Mouse (Mus musculus) 416B (cell line): ENCODE data around the gene Dalrd3.
A peak's percentile ranks its signal among the peaks of the same experiment; 100 is the strongest.

Experiments
- DNase-seq: peaks from one replicate; pipeline ENCODE4 v3.0.0; 2011; ENCODE audit warnings: low read depth

The Dalrd3 gene

GRCm38 (mm10) chr9:108569381-108570206 is at the start of gene Dalrd3:
TSS of gene Dalrd3 (plus strand) at chr9:108569886.
- DNase-seq, result peak; percentile 98

GRCm38 (mm10) chr9:108521604-108522003 is 48.1 kb upstream of the Dalrd3 start:
- DNase-seq, result peak; percentile 62

DNA sequence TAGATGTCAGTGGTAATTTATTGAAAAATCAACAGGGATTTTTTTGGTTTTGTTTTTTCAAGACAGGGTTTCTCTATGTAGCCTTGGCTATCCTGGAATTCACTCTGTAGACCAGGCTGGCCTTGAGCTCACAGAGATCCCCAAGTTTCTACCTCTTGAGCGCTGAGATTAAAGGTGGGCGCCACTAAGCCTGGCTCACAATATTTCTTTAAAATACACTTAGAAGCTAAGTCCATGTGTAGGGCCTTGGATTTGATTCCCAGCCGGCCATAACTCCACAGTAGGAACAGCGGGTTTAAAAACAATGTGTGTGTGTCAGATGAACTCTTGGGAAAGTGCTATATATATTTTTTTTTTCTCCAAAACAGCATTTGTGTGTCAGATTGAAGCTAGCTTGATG is 46.3 kb upstream of the Dalrd3 start:
- DNase-seq, result no peak

GRCm38 (mm10) chr9:108525400-108525799 is 44.3 kb upstream of the Dalrd3 start:
- DNase-seq, result peak; percentile 40

DNA sequence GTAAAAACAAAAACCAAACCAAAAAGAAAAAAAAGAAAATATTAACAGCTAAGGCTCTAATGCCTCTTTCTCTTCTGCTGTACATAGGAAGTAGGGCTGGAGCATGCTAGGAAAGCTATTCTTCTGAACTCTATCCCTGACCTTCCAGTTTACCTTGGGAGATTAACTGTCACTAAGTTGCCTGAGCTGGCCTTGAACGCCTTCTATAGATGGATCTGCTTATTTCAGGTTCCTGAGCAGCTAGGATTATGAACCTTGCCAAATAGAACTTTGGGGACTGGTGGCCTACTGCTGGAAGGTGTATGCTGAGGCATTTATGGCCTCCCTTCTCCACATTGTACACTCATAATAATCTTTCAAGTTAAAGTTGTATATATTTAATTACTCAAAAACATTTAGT is 38.7 kb upstream of the Dalrd3 start:
- DNase-seq, result no peak

DNA sequence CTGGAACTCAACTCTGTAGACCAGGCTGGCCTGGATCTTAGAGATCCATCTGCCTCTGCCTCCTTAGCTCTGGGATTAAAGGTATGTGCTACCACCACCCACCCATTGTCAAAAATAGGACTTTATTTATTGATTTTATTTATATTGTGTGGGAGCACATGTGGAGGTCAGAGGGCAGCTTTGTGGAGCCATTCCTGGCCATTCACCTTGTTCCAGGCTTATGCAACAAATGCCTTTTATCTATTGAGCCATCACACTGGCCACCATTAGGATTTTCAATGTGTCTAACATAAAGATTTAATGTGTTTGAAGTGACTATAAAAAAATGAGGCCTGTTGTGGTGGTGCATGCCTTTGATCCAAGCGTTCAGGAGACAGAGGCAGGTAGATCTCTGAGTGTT is 38.2 kb upstream of the Dalrd3 start:
- no peak for DNase-seq

GRCm38 (mm10) chr9:108540846-108541245 is 28.8 kb upstream of the Dalrd3 start:
- no peak for DNase-seq

- DNase-seq, result no peak
Measured at GRCm38 (mm10) chr9:108545986-108546385, 23.7 kb upstream of the Dalrd3 start.

GRCm38 (mm10) chr9:108546875-108547274 is 22.8 kb upstream of the Dalrd3 start:
- no peak for DNase-seq

GRCm38 (mm10) chr9:108559169-108559568 is 10.5 kb upstream of the Dalrd3 start:
- no peak for DNase-seq

DNA sequence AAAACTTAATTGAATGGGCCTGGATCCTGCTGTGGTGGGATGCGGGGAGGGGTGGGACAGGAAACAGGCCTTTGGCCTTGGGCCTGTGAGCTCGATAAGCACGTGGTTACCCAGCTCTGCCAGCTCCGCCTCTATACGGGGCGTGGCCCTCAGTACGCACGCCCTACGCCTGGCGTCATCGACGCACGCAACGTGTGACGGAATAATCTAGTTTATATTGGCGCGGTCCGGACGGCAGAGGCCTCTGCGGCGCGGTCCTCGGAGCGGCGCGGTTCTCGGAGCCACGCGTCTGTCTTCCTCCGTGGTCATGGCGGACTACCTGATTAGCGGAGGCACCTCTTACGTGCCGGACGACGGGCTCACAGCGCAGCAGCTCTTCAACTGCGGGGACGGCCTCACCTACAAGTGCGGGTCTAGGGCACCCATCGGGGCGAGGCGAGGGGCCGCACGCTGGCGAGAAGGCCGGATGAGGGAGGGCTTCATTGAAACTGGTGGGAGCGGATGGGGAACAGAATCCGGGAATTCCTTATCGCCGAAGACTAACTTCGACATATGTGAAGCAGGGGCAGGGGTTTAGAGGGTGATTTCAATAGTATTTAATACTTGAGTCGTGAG is 9.4 kb upstream of the Dalrd3 start, which contains the start of gene Impdh2:
Impdh2 (plus strand) TSS at position 60 of the 615 bp plus-strand sequence.
- peak; percentile 99 for DNase-seq

GRCm38 (mm10) chr9:108563671-108564070 is 6.0 kb upstream of the Dalrd3 start:
- DNase-seq, result no peak

DNA sequence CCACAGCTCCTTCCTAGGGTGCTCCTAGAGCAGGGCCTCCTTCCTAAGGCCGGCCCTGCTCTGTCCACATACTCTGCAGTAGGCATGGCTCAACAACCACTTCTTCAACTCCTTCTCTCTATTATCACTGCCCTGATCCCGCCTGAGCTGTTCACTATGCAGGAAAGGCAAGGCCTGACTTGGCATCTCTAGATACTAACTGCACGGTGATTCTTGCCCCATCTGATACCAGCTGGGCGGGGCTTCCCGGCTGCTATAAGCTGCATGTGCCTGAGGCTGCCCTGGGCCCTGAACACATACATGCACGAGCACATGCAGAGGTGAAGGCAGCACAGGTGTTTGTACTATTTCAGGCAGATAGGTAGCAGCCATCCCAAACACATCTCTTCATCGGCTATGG is 5.6 kb upstream of the Dalrd3 start:
- peak; percentile 25 for DNase-seq

DNA sequence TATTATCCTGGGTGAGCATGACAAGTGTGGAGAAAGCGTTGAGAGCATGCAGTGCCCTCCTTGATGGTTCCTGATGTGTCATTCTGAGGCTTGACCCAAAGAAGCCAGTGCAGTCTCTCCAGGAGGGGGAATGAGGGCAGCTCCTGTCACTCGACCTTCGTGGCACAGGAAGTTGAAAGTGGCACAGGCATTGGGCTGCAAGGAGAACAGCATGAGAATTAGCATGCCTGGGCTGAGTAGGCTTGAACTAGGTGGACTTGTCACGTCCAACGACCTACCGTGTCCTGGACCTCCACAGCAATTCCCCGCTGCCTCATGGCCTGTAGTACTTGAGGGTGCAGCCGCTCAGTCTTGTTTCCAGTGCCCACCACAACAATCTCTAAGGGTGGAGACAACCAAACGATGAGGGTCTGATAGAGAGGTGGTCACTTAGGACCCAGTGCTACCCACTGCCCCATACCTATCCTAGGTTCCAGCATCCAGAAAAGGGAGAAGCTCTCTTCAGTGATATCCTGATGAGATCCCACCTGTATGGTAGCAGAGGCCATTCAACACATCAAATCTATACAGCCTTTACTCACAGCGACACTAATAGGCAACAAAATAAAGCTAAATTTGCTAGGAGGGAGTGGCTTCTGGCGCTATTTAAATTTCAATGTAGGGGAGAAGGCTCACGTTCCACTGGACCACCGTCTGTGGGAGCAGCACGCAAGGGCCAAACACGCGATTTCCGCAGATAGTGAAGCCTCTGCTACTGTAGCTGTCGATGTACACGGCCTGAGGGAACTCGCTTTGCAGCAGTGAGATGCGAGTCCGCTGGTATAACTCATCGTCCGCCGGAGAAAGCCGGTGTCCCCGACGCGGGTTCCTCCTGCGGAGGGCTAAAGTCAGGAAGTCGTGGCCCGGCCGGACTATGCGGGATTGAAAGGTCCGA is 3.5 kb upstream of the Dalrd3 start:
- DNase-seq, result peak; percentile 52

DNA sequence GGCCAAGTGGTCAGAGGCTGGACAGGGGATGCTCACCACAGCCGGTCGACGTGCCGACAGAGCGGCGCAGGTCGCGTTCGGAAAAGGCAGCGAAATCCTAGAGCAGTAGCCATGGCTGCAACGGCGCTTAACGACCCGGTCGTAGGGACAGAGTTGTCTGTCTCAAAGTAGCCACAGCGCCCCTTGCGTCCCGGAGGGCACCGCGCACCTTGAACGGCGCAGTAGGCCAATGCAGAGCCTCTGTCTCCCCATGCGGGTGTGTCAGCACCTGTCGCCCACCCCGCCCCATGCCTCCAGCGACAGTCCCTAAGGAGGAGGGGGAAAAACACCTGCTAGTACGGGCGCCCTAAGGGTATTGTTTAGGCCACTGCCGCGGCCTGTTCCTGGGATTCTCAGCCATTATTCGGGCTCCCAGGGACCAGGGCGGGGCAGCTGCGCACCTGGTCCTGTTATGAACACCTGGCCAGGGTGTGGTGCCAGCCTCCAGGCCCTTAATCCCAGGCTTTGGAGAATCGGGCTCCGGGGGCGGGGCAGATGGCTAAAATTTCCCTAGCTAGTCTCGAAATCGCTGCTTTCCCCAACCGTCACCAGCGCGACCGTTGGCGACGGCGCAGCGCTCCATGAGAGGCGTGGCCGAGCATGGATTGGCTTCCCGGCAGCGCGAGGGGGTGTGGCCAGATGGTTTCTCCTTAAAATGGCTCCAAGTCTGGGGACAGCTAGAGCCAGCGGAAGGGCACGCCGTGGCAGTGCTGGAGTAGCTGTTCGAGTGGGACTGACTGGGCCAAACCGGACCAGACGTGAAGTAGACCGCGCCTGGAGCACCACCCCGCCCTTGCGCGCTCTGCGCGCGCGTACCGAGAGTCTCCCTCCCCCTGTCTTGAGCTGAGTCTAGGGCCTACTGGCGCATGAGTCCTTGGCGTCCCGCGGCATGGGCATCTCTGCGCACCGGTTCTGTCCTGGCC is 2.6 kb upstream of the Dalrd3 start, which contains the start of gene Ndufaf3:
Ndufaf3 (minus strand) TSS at position 620 of the 962 bp plus-strand sequence.
- peak; percentile 97 for DNase-seq

DNA sequence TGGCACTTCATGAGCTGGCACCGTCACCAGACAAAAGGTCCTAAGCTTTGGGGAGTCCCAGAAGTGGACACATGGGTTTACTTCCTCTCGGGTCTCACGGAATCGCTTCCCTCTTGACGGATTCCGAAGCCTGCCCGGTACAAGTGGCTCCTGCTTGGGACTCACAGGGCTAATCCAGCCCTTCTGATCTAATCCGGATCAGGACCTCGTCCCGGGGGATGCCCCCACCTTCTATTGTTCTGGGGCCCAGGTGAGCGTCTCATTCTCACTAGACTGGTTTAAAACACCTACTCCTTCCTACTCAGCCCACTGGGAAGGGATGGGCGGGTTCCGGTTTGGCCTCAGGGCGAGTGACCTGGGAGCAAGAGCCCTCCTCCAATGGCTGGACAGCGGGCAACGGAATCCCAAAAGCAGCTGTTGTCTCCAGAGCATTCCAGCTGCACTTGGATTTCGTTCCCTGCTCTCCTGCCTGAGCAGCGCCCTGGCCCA is 1.7 kb upstream of the Dalrd3 start:
- DNase-seq, result peak; percentile 66

GRCm38 (mm10) chr9:108568511-108568921 is 1.2 kb upstream of the Dalrd3 start:
- DNase-seq, result peak; percentile 67

GRCm38 (mm10) chr9:108570207-108570896 is 666 bp downstream of the Dalrd3 start:
- peak; percentile 92 for DNase-seq

- DNase-seq, result no peak
Measured at GRCm38 (mm10) chr9:108571401-108571973, 1.8 kb downstream of the Dalrd3 start.

DNA sequence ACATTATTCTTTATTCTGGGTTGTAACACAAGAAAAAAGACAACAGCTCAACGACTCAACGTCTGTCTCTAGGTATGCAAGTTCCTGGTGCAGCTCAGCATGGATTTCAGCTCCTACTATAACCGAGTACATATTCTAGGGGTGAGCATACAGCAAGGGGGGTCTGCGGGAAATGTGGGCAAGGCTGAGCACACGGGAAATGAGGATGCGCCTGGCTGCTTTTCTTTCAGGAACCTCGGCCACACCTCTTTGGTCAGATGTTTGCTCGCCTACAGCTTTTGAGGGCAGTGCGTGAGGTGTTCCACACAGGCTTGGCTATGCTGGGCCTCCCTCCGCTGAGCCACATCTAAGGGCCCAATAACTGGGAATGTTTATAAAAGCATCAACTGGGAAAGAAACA is 2.6 kb downstream of the Dalrd3 start:
- no peak for DNase-seq
